Comparison of ENCODE assay signal across 19 mouse cellular contexts in genomic region chr14:24162856-24163255, GRCm38 (mm10).
DNase-seq lines count a peak whose midpoint lies in the region; TF ChIP-seq lines count a peak whose summit lies in the region.
"Had no signal": no experiment of that assay in that cellular context is flagged by ENCODE, and none has a peak within 500 bp of the region (broad histone marks: within the 10 kb centered on the region; RNA-seq: fewer than 3 reads in every experiment).

No protein-coding gene starts in this region.

- TF ChIP-seq CTCF in layer of hippocampus, adult 2 months (conservative IDR thresholded peaks at IDR 0.05): no peak

- intact Hi-C loops in heart, postnatal 36 days (cut with DNase I): no loop called here

- 0 out of 2 replicates have a peak overlapping the region, but pooled peaks have one; percentile 56 for H3K27ac ChIP-seq in layer of hippocampus, adult 2 months
- H3K27ac ChIP-seq: embryonic facial prominence, embryonic 13.5 days; forebrain, embryonic 13.5 days; heart, embryonic 10.5 days; hindbrain, embryonic 13.5 days; hindbrain, postnatal 0 days had no signal

- DNase-seq in frontal cortex, adult 2 months (ENCODE audit: extremely low spot score in 1 of 2, low spot score in 1 of 2): peak; percentile 31 to 32
- no peak for DNase-seq in frontal cortex, postnatal 14 days (ENCODE audit: low spot score in 2 of 2)
- DNase-seq in layer of hippocampus, adult 2 months (ENCODE audit: low spot score in 2 of 2): peak; percentile 33 to 36
- DNase-seq in layer of hippocampus, adult 9-10 months (ENCODE audit: low spot score): no peak
- DNase-seq in right cerebral cortex, adult 18-20 months: peak; percentile 43
- no peak for DNase-seq in right cerebral cortex, postnatal 25 days
- DNase-seq in heart, postnatal 36 days: no peak
- DNase-seq: adrenal gland, postnatal 14 days; cerebellum, adult 18-20 months; cerebellum, adult 9-11 months; cerebellum, postnatal 36 days; gastrocnemius, postnatal 10 days; heart, adult 18-20 months; heart, postnatal 10 days had no signal

- no peak overlapping the region for H3K4me3 ChIP-seq in layer of hippocampus, adult 2 months
- H3K4me3 ChIP-seq: embryonic facial prominence, embryonic 13.5 days; forebrain, embryonic 13.5 days; heart, embryonic 10.5 days; hindbrain, embryonic 13.5 days had no signal

Comparison
In these comparisons a context has a peak if more than half of its experiments do, and no peak if none do; other contexts are left out.
1. DNase-seq: peak in frontal cortex, adult 2 months (2 of 2), layer of hippocampus, adult 2 months (2 of 2) and right cerebral cortex, adult 18-20 months (single experiment); none in frontal cortex, postnatal 14 days (0 of 2), layer of hippocampus, adult 9-10 months (single experiment), right cerebral cortex, postnatal 25 days (single experiment) and heart, postnatal 36 days (0 of 2).